Mouse (Mus musculus) gastrocnemius, postnatal 10 days (tissue): ENCODE measurements around the gene Abr. TPM values are rescaled to one million over a fixed set of nuclear protein-coding genes. Genes with fewer than 3 reads are reported as not detected.
A peak's percentile ranks its signal among the peaks of the same experiment; 100 is the strongest.

Experiments used
- DNase-seq: peaks from one replicate; pipeline ENCODE4 v3.0.0; 2021; ENCODE audit warnings: mixed read lengths
- total RNA-seq, 2 experiments: library from RNA; stranded (reverse); gene quantifications; 2 replicates each; pipeline ENCODE4 v1.2.3; 2021

Gene Abr
- total RNA-seq, 2 experiments from 2014 or later, result 23.9 to 27.0 TPM

DNA sequence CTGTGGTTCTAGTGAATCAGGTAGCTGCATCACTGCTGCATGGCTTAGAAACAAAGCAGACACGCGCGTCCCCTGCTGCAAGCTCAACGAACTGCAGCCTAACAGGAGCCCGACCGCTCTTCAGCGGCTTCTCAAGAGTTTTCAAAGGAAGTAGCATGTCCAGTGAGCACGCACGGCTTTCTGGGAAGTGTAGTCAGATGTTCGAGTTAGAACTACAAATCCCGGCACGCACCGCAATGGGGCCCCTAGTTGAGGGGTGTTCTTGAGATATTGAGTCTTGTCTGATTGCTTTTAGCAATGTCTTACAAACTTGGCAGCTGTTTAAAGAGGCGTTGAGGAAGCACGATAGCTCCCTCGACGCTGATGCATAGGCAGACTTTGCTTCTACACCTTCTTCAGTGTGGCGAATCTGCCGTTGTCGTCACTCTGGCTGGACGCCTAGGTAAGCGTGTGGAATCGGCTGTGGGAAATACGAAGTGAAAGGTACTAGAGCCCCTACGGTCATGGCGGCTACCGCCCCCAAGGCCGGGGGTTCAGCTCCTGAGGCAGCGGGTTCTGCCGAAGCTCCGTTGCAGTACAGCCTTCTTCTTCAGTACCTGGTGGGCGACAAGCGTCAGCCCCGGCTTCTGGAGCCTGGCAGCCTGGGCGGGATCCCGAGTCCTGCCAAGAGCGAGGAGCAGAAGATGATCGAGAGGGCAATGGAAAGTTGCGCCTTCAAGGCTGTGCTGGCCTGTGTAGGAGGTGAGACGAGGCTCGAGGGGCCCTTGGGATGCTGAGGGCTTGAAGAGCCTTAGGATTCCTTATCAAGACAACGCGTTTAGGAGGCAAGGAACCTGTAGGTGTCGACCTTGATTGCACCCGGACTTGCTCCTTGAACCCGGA, 215.2 kb downstream of the Abr start, which contains the start of gene Timm22:
Timm22 (plus strand) TSS at position 251 of the 882 bp plus-strand sequence.
- peak; percentile 95 for DNase-seq

DNA sequence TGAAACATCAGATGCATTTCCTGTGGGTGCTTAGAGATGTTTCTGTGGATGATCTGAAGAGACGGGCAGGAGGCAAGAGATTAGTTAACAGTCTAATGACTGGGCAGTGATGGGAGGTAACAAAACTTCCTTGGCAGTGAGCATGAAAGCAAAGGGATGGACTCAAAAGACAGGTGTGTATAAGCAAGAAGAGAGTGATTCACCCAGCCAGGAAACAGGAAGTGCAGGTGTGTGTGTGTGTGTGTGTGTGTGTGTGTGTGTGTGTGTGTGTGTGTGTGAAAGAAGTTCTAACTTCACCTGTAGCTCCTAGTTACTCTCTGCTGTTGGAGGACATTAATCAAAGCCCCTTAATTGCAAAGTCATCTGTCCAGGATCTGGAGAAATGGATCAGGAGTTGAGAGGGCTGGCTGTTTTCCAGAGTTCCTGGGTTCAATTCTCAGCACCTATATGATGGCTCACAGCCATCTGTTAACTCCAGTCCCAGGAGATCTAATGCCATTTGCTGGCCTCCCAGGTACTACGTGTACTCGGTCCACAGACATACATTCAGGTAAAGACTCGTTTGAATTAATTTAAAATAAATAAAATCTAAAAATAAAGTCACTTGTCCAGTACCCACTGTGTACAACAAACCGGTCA, 216.4 kb downstream of the Abr start:
- no peak for DNase-seq

DNA sequence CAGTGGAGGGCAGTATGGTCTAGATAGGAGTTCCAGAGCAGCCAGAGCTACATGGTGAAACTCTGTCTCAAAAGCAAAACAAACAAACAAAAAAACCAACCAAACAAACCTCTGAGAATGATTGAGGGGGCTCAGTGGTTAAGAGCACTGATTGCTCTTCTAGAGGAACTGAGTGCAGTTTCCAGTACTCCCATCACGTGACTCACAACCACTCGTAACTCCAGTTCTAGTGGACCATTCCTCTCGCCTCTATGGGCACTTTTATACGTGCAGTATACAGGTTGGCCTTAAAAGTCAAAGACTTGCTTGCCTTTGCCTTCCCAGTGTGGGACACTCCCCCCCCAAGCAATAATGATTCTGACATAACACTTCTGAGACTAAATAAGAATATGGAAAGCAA, 217.0 kb downstream of the Abr start:
- DNase-seq, result no peak

DNA sequence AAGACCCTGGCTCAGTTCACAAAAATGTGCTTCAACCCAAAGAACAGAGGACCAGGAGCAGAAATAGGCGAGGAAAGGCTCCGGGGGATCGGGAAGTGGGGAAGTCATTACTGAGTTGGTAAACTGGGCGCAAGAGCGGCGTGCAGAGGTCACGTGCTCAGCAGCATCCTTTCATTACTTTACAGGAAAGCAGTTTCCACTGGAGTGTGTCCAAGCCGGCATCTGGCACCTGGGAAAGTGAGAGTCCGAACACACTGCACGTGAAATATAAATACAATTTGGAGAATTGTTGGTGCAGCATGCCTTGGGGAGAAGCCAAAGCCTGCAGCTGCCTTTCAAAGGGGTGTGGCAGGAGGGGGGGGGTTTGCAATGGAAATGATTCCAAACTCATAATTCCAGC, 220.7 kb downstream of the Abr start:
- DNase-seq, result peak; percentile 32

DNA sequence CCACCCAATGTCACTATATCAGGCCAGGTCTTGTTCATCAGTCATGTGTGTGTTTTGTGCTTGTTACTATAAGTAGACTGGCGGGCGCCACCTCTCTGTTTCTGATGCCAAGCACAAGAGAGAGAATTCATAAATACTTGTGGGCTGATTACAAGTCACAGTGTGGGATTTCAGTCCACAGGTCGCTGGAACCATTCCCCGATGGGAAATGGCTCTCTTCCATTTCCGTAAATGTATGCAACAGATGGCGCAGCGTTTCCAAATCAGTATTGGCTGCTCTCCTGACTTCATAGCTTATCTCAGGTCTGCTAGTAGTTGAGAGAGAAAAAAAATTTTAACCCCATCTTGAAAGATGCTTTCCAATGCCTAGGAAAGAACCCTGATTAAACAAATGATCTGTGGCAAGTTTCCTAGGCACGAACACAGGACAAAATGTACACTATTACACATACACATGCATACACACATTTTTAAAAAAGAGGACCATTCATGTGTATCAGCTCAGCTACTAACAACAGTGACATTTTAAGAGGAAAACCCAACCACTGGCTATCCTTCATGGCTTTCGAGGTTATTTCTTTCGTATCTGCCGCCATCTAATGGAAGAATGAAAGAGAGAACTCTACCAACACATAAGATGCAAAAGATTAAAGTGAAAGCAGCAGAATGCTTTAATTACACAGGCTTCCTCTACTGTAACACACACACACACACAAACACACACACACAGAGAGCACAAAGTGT, 222.4 kb downstream of the Abr start:
- peak; percentile 36 for DNase-seq

DNA sequence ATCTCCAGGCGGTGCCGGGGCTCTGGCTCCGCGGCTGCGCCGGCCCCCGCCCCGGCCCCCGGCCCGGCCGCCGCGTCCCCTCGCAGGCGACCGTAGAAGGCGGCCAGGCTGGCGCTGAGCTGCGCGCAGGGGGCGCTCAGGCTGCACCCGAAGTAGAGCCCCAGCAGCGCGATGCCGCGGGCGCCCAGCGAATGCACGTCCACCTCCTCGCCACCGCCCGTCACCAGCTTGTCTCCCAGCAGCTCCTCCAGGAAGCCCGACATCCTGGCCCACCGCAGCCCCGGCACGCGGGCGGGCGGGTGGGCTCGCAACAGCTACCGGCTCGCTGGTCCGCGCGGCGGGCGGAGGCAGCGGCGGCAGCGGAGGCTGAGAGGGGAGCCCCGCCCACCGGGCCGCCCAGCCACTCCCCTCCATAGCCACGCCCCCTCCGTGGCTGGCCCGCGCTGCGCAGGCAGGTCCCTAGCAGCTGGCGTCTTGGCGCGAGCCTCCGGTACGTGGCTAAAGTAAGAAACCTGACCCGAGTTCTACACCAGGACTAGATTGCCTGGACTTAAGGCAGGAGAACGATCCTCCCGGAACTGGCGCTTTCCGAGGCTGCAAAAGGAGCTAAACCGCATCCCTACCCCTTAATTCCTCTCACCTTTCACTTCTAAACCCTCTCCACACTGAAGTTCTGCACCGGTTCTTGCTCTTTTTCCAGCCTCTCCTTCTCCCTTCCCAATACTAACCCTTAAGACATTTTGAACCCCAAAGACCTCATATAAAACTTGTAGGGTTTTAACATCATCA, 223.1 kb downstream of the Abr start, which contains the start of gene Nxn:
Nxn (minus strand) TSS at position 343 of the 789 bp plus-strand sequence.
- peak; percentile 97 for DNase-seq

DNA sequence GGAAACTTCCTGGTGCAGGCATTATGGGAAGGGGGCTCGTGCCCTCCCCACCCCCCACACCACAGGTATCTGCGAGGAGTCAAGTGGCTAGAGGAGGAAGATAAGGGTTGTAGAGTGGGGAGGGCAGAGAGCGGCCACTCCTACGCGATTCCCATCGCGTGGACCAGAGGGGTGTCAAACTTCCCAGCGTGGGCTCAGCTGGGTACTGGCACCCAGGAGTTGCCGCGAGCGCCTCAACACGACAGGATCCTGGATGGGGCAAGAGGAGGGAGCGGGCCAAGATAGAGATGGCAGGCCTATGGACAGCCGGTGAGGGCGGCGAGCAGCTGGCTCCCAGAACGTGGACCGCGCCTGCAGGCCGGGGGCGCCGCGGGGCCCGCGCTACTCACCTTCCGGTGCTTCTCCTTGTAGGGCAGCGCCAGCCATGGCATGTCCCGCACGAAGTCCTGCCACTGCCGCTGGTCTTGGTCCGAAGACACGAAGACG, 223.8 kb downstream of the Abr start:
- peak; percentile 69 for DNase-seq

DNA sequence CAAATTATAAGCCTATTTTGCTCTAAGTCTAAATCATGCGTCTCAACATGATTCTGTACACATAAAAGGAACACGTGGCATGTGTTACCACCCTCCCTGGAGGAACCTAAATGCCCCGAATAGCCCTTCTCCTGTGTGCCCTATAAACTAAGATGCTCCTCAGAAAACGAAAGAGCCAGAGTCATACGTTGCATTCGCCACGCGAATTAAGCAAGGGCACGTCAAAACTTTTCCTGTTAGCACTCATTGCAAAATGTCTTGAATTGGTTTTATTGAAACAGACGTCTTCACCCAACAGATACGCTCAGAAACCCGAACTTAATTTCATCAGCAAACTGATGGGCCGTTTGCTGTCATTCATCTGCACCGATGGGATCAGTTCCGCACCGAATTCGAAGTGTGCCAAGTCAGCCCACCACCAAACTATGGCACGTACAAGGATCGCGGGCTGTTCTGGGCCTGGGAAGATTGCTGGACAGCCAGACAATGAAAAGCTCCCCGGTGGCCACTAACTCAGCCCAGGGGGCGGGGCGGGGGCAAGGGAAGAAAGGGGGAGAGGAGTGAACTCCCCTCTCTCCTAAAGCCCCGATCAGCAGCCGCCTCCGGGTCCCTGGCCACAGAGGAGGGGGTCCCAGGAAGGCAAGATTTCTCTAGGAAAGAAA, 224.3 kb downstream of the Abr start:
- DNase-seq, result peak; percentile 48

DNA sequence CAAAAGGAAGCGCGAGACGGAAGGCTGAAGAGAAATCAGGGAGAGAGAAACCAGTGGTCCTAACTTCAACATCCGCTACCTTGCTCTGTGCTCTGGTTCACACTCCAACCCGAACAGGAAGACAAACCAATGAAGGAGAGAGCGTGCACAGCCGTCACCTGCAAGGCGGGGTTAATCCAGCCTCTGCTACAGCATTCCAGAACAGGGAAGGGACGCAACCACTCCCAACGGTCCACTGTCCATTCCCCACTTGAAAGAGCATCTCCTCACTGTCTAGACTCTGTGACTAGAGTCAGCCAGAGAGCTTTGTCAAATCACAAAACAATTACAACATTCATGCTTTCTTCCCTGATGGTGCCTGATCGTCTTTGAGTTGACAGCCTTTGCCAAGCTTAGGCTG, 229.1 kb downstream of the Abr start:
- DNase-seq, result no peak

DNA sequence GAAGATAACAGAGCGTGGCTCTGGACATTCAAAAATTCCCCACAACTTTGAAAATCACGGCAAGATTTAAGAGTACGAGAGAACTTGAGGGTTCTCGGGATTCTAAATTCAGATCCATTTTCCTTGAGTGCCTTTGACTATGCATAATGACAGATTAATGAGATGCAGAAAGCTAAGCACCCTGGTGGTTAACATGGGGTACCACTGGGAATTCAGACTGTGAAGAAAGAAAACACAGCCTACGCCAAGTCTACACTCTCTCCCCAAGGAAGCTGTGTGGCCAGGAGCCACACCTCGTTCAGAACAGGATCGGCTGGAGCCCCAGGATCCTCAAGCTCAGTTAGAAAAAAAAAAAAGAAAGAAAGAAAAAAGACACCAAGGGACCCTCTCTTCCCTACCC, 229.6 kb downstream of the Abr start:
- DNase-seq, result no peak

DNA sequence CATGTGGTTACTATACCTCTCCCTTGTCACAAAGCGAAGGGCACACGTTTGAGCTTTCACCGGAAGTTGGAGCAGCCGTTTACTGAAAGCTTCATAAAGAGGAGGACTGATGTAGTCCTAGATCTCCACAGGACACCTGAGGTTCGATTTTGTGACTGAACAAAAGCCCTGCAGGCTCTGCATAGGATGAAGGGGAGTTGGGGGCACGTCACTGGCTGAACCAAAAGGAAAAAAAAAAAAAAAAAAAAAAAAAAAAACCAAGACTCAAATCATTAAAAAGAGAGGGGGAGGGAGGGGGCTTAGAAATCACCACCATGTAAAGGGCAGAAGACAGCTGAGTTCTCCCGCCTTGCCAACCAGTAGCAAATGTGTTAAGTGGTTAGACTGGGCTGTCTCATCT, 233.4 kb downstream of the Abr start:
- DNase-seq, result no peak

DNA sequence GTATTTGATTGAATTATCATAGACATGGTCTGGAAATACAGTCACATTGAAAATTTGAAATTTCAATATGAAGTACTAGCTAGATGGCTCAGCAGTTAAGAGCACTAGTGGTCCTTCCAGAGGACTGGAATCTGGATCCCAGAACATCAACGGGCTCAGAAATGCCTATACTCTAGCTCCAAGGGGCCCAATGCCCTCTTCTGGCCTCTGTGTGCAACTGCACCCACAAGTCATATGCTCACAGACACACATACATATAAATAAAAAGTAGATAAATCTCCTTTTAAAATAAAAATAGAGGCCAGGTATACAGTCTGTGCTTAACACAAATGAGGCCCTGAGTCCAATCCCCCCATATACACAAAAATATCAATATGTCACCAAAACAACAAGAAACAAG, 235.0 kb downstream of the Abr start:
- DNase-seq, result no peak

DNA sequence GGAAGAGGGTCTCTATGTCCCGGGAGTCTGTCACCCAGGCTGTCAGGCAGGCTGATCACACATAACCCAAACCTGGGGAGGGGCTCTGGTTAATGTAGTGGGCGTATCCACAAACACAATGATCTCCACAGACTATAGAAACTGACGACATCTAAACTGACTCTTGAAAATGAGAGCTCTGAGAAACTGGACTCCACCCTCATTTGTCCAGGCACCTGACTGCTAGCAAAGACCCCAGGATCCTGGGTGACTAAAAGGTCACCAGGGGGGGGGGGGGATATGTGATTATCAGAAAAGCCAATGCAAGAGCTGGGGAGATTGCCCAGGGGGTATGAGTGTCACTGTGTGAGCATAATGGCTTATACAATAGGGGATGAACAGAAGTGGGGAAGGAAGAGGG, 236.4 kb downstream of the Abr start:
- DNase-seq, result no peak

DNA sequence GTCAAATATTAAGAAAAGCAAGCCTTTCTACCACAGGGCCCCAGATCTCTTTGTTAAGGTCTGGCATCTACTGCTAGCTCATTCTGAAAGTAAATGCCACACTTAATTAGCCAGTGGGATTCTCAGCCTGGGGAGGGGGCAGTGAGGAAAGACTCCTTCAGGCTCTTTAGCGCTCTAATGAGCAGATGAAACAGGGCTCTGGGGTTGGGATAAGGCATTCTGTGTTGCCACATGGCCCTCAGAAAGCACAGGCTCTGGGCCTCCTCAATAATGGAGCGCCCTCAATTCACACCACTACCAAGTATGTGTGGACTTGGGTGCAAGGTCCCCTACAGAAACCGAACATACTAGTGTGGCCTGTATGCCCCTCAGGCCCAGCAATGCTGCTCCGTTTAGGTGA, 237.1 kb downstream of the Abr start:
- DNase-seq, result no peak

DNA sequence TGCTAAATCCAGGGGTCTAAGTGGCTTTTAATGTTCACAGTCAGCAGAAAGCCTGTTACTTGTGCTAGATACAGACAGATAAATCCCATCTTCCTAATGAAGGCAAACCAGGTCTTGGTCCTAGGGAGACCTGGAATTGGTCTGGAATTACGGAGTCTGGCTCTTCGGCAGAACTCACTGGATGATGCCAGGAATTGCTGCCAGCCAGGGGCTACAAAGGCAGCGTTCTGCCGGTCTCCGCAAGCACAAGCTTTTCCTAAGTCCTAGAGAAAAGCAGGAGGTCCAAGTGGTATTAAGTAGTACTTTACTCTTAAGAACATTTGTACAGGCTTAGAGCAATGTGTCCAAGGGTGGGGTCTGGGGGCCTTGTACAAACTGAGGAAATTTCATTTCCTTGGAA, 237.8 kb downstream of the Abr start:
- no peak for DNase-seq

DNA sequence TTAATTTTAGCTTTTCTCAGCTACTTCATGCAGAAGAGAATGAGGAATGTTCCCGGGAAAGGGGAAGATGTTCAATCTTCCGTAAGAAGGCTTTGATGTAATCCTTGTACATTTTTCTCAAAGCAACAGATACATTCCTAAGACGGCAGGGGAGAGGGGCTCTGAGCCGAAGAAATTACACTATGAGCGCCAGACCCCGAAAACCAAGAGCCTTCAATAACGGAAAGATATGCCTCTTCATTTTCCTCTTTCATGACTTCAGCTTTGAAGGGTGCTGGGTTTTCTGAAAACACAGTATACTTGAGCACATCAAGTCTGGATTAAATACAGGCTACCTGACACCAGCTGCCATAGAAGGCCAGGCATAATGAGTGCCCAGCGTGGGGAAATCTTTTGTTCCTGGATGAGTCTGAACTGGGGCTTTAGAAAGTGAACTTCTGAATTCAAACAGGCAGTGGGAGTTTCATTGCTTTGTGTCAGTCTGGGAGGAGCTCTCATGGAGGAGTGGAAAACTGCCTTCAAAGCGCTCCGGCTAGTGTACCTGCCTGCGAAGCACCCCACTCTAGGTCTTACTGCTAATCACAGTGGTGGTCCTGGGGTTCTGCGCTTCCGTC, 239.3 kb downstream of the Abr start:
- no peak for DNase-seq

DNA sequence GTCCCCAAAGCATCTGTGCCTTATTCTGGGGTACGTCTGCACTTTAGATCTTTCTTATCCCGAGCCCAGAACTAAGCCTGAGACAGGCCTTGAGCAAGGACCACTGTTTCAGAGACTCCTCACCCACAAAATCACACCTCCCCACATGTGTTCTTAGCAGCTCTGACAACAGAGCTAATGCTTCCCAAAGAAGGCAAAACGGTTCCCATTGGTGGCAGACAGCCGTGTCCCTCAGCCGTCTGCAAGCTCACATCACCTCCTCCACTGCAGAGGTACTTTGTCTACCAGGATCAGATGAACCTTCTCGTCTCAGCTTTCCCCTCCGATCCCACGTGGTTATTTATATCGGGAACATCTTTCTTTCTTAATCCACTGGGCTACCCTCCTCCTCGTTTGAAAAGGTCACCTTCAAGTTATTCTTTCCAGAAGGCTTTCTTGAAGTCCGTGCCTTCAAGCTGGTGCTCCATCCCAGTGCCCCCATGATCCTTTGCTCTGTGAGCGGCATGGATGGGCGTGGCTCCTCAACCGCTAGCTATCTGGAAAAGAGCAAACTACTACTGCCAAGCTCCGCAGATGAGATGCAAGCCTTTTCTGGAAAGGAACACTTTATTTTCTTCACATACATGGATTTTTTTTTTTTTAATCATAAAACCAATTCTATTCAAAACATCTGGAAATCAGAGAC, 240.8 kb downstream of the Abr start:
- no peak for DNase-seq

DNA sequence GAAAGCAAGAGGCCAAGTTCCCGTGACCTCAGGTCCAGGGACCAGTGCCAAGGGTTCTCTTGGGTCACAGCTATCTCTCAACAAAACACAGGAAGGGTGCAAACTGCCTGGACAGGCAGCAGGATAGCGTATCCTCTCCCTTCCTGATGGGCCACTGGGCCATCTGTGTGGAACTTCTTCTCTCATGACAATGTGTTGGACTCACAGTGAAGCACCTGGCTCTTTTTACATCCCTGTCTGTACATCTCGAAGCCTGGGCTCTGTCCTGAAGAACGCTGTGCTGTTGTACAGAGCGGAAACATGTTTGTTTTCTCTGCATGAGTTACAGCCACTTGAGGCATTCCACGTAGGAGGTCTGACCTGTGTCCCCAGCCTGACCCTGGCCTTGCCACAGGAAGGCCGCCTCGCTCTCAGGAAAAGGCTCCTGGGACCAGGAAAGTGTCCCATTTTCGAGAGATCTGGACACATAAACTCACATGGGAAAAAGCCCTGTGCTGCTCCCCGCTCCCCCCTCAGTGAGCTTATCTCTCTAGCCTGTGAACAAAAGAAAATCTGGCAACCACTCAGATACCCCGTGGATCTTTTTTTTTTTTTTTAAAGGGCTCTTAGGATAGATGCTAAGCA, 242.1 kb downstream of the Abr start:
- DNase-seq, result no peak

DNA sequence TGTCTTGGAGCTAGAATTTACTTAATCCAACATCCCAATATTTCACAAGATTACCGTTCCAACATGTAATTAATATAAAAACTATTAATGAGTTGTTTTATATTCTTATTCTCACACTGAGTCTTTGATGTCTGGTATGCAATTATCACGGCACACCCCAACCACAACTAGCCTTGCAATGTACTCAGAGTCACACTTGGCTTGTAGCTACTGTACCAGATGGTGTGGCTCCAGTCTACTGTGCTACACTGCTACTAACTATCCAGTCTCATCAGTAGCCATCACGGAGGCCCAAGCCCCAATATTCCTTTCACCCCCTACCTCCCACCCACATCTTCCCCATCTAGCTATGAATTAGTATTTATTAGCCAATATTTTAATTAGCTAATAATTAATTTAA, 245.7 kb downstream of the Abr start:
- DNase-seq, result no peak
